Mouse (Mus musculus) neural tube, embryonic 12.5 days (tissue): ENCODE measurements around the gene Lrrc3b. TPM values are rescaled to one million over a fixed set of nuclear protein-coding genes. Genes with fewer than 3 reads are reported as not detected.
A peak's percentile ranks its signal among the peaks of the same experiment; 100 is the strongest.

ENCODE experiments used
- ATAC-seq: fragments of 200-750 bp; cut with Nextera tagmentation; 2 replicates; pipeline ENCODE4 v1.8.0; 2017; ENCODE audit warnings: low read depth, mild to moderate bottlenecking, moderate TSS enrichment, moderate library complexity; ENCODE audit not compliant: low FRiP score
- H3K27ac ChIP-seq: fragments of 300-500 bp; sonication (generic); 2 replicates; pipeline ENCODE4 v1.5.1; 2016
- H3K27me3 ChIP-seq: fragments of 300-500 bp; sonication (generic); replicated peaks from 2 replicates; pipeline ENCODE4 v1.6.1; 2016; ENCODE audit warnings: mild to moderate bottlenecking
- H3K36me3 ChIP-seq: fragments of 300-500 bp; sonication (generic); 2 replicates; pipeline ENCODE4 v1.6.1; 2016; ENCODE audit warnings: mild to moderate bottlenecking
- H3K4me1 ChIP-seq: fragments of 300-500 bp; sonication (generic); 2 replicates; pipeline ENCODE4 v1.6.1; 2016
- H3K4me2 ChIP-seq: fragments of 300-500 bp; sonication (generic); replicated peaks from 2 replicates; pipeline ENCODE4 v1.6.1; 2016; ENCODE audit warnings: mild to moderate bottlenecking
- H3K4me3 ChIP-seq: fragments of 300-500 bp; sonication (generic); 2 replicates; pipeline ENCODE4 v1.5.1; 2016
- H3K9ac ChIP-seq: fragments of 300-500 bp; sonication (generic); 2 replicates; pipeline ENCODE4 v1.6.1; 2016; ENCODE audit warnings: mild to moderate bottlenecking
- H3K9me3 ChIP-seq: fragments of 300-500 bp; sonication (generic); 2 replicates; pipeline ENCODE4 v1.6.1; 2016; ENCODE audit warnings: mild to moderate bottlenecking
- WGBS: fragments of 180-500 bp; shearing (Covaris S2); methylation state at CpG from one replicate; pipeline ENCODE4 v1.1.7; 2016; 5-methylcytosine and 5-hydroxymethylcytosine counted together
- polyA plus RNA-seq: library from polyadenylated mRNA; unstranded; fragments of >200 nt; fragmentation: Nextera tagmentation; extraction: Ambion mirVana; gene quantifications from 2 replicates; pipeline ENCODE4 v1.2.1, GENCODE M21; 2016

Lrrc3b gene
- polyA plus RNA-seq = 1.0 and 1.9 TPM in 2 replicates

GRCm38 (mm10) chr14:15438485-15439157 is at the start of gene Lrrc3b:
TSS of gene Lrrc3b (minus strand) at chr14:15438987.
- under 1% methylated on average over 51 of the region's 51 CpGs for WGBS
- peak within 1 kb of the TSS; percentile 89 for H3K4me2 ChIP-seq
- H3K36me3 ChIP-seq = no peaks in the 10 kb centered on the region
- ATAC-seq = peak; percentile 83
- H3K4me1 ChIP-seq = peaks cover 12% of the 10 kb centered on the region
- H3K4me3 ChIP-seq = peak within 1 kb of the TSS; percentile 48
- H3K27ac ChIP-seq = no peak within 1 kb of the TSS
- peak within 1 kb of the TSS; percentile 48; the same call in 1 of the 2 replicates for H3K9ac ChIP-seq
- peaks cover 21% of the 10 kb centered on the region for H3K27me3 ChIP-seq
- no peaks in the 10 kb centered on the region for H3K9me3 ChIP-seq

- Histone ChIP-seq H3K4me3 (no peak overlapping the region), H3K27me3 (no peaks in the 10 kb centered on the region), H3K9ac (no peak overlapping the region), H3K4me1 (no peaks in the 10 kb centered on the region), H3K9me3 (no peaks in the 10 kb centered on the region), H3K27ac (no peak overlapping the region), H3K4me2 (no peak overlapping the region), H3K36me3 (no peaks in the 10 kb centered on the region)
- no peak for ATAC-seq
These were observed 38.9 kb upstream of the Lrrc3b start for GRCm38 (mm10) chr14:15477668-15478067.

GRCm38 (mm10) chr14:15438096-15438484 is 697 bp downstream of the Lrrc3b start:
- H3K4me3 ChIP-seq = peak overlapping the region; percentile 48
- WGBS = 0% methylated on average over 11 of the region's 11 CpGs
- peak; percentile 49 for ATAC-seq
- peak overlapping the region; percentile 89 for H3K4me2 ChIP-seq
- H3K27ac ChIP-seq = no peak overlapping the region
- H3K27me3 ChIP-seq = peaks cover 21% of the 10 kb centered on the region
- no peaks in the 10 kb centered on the region for H3K36me3 ChIP-seq
- H3K4me1 ChIP-seq = peaks cover 12% of the 10 kb centered on the region
- no peaks in the 10 kb centered on the region for H3K9me3 ChIP-seq
- H3K9ac ChIP-seq = peak overlapping the region; percentile 48; the same call in 1 of the 2 replicates

- ATAC-seq = 0 out of 2 replicates have a peak, but pooled peaks have one; percentile 12
- Histone ChIP-seq H3K36me3 (no peaks in the 10 kb centered on the region), H3K4me3 (peak overlapping the region; percentile 48), H3K27me3 (peaks cover 21% of the 10 kb centered on the region), H3K4me2 (peak overlapping the region; percentile 89), H3K4me1 (peaks cover 12% of the 10 kb centered on the region), H3K9me3 (no peaks in the 10 kb centered on the region), H3K9ac (no peak overlapping the region), H3K27ac (no peak overlapping the region)
- 3% methylated on average over 15 of the region's 15 CpGs for WGBS
These were observed 1.3 kb downstream of the Lrrc3b start for GRCm38 (mm10) chr14:15437501-15437941.

GRCm38 (mm10) chr14:15437046-15437445 is 1.7 kb downstream of the Lrrc3b start:
- WGBS = 56% methylated on average over 4 of the region's 4 CpGs
- Histone ChIP-seq H3K9me3 (no peaks in the 10 kb centered on the region), H3K9ac (no peak overlapping the region), H3K36me3 (no peaks in the 10 kb centered on the region), H3K27ac (no peak overlapping the region), H3K27me3 (peaks cover 21% of the 10 kb centered on the region), H3K4me3 (0 out of 2 replicates have a peak overlapping the region, but pooled peaks have one; percentile 48), H3K4me1 (peaks cover 12% of the 10 kb centered on the region), H3K4me2 (peak overlapping the region; percentile 89)
- no peak for ATAC-seq

GRCm38 (mm10) chr14:15436586-15436985 is 2.2 kb downstream of the Lrrc3b start:
- WGBS = 96% methylated on average over 4 of the region's 4 CpGs
- H3K27me3 ChIP-seq = peaks cover 21% of the 10 kb centered on the region
- no peaks in the 10 kb centered on the region for H3K9me3 ChIP-seq
- no peak overlapping the region for H3K4me2 ChIP-seq
- no peak for ATAC-seq
- H3K9ac ChIP-seq = no peak overlapping the region
- H3K27ac ChIP-seq = no peak overlapping the region
- no peak overlapping the region for H3K4me3 ChIP-seq
- H3K36me3 ChIP-seq = no peaks in the 10 kb centered on the region
- peaks cover 12% of the 10 kb centered on the region for H3K4me1 ChIP-seq

- Histone ChIP-seq H3K4me3 (no peak overlapping the region), H3K27me3 (peaks cover 6% of the 10 kb centered on the region), H3K9ac (no peak overlapping the region), H3K9me3 (no peaks in the 10 kb centered on the region), H3K4me2 (no peak overlapping the region), H3K4me1 (no peaks in the 10 kb centered on the region), H3K36me3 (no peaks in the 10 kb centered on the region), H3K27ac (no peak overlapping the region)
- 72% methylated on average over 1 of the region's 1 CpGs for WGBS
- ATAC-seq = no peak
These were observed 6.4 kb downstream of the Lrrc3b start for GRCm38 (mm10) chr14:15432396-15432795.

GRCm38 (mm10) chr14:15421624-15422023 is 17.2 kb downstream of the Lrrc3b start:
- H3K36me3 ChIP-seq = no peaks in the 10 kb centered on the region
- no peaks in the 10 kb centered on the region for H3K9me3 ChIP-seq
- H3K4me2 ChIP-seq = no peak overlapping the region
- H3K4me1 ChIP-seq = no peaks in the 10 kb centered on the region
- no peak overlapping the region for H3K4me3 ChIP-seq
- no peak overlapping the region for H3K9ac ChIP-seq
- H3K27me3 ChIP-seq = no peaks in the 10 kb centered on the region
- H3K27ac ChIP-seq = no peak overlapping the region
- ATAC-seq = no peak
- 94% methylated on average over 1 of the region's 1 CpGs for WGBS

GRCm38 (mm10) chr14:15410686-15411534 is 27.9 kb downstream of the Lrrc3b start:
- Histone ChIP-seq H3K27ac (no peak overlapping the region), H3K4me1 (no peaks in the 10 kb centered on the region), H3K4me3 (no peak overlapping the region), H3K27me3 (no peaks in the 10 kb centered on the region), H3K9ac (no peak overlapping the region), H3K9me3 (no peaks in the 10 kb centered on the region), H3K4me2 (no peak overlapping the region), H3K36me3 (no peaks in the 10 kb centered on the region)
- no peak for ATAC-seq
- 79% methylated on average over 8 of the region's 8 CpGs for WGBS

- H3K4me3 ChIP-seq = no peak overlapping the region
- no peak overlapping the region for H3K27ac ChIP-seq
- H3K9ac ChIP-seq = no peak overlapping the region
- H3K4me1 ChIP-seq = no peaks in the 10 kb centered on the region
- ATAC-seq = no peak
- H3K27me3 ChIP-seq = no peaks in the 10 kb centered on the region
- H3K9me3 ChIP-seq = no peaks in the 10 kb centered on the region
- WGBS = 88% methylated on average over 2 of the region's 2 CpGs
- no peak overlapping the region for H3K4me2 ChIP-seq
- no peaks in the 10 kb centered on the region for H3K36me3 ChIP-seq
These were observed 53.3 kb downstream of the Lrrc3b start for GRCm38 (mm10) chr14:15385536-15385935.

- no peak overlapping the region for H3K9ac ChIP-seq
- no peak overlapping the region for H3K27ac ChIP-seq
- H3K36me3 ChIP-seq = no peaks in the 10 kb centered on the region
- H3K27me3 ChIP-seq = no peaks in the 10 kb centered on the region
- no peak overlapping the region for H3K4me2 ChIP-seq
- no peaks in the 10 kb centered on the region for H3K9me3 ChIP-seq
- no peak for ATAC-seq
- 87% methylated on average over 2 of the region's 2 CpGs for WGBS
- H3K4me3 ChIP-seq = no peak overlapping the region
- no peaks in the 10 kb centered on the region for H3K4me1 ChIP-seq
These were observed 53.8 kb downstream of the Lrrc3b start for GRCm38 (mm10) chr14:15384972-15385371.

- no peak overlapping the region for H3K9ac ChIP-seq
- H3K27me3 ChIP-seq = no peaks in the 10 kb centered on the region
- no peaks in the 10 kb centered on the region for H3K4me1 ChIP-seq
- H3K4me2 ChIP-seq = no peak overlapping the region
- no peak for ATAC-seq
- H3K4me3 ChIP-seq = no peak overlapping the region
- 75% methylated on average over 5 of the region's 5 CpGs for WGBS
- H3K36me3 ChIP-seq = no peaks in the 10 kb centered on the region
- no peak overlapping the region for H3K27ac ChIP-seq
- no peaks in the 10 kb centered on the region for H3K9me3 ChIP-seq
These were observed 54.3 kb downstream of the Lrrc3b start for GRCm38 (mm10) chr14:15384532-15384931.
